Mouse (Mus musculus) MEL (cell line): ENCODE data around the gene Cbln3. TPM values are rescaled to one million over a fixed set of nuclear protein-coding genes. Genes with fewer than 3 reads are reported as not detected.

Experiments used
- DNase-seq: peaks from one replicate; pipeline ENCODE4 v3.0.0; 2011; ENCODE audit warnings: low read depth, low spot score
- H3K27ac ChIP-seq: 2 replicates; pipeline ENCODE4 v1.5.1; 2012; ENCODE audit warnings: low read depth, mild to moderate bottlenecking, control low read depth, low read length, moderate library complexity; ENCODE audit not compliant: control insufficient read depth
- H3K27me3 ChIP-seq, 2 experiments: fragments of 150-350 bp in 1 of 2; sonication (generic) in 1 of 2; 2 replicates each; pipeline ENCODE4 v1.6.1; 2012; ENCODE audit warnings: low read length in 2 of 2, mild to moderate bottlenecking in 2 of 2, improper control_type of control experiment in 1 of 2, moderate library complexity in 1 of 2; ENCODE audit not compliant: insufficient read depth in 2 of 2, control insufficient read depth in 1 of 2
- H3K36me3 ChIP-seq, 2 experiments: 2 replicates each; pipeline ENCODE4 v1.6.1; 2012 to 2014; ENCODE audit warnings: low read length in 2 of 2, improper control_type of control experiment in 1 of 2, inconsistent platforms in 1 of 2, mild to moderate bottlenecking in 1 of 2; ENCODE audit not compliant: insufficient read depth in 2 of 2, control insufficient read depth in 1 of 2
- H3K4me1 ChIP-seq, 2 experiments: fragments of 150-350 bp in 1 of 2; sonication (generic) in 1 of 2; 2 replicates each; pipeline ENCODE4 v1.6.1; 2012; ENCODE audit warnings: low read length in 2 of 2, improper control_type of control experiment in 1 of 2, mild to moderate bottlenecking in 1 of 2; ENCODE audit not compliant: insufficient read depth in 2 of 2, control insufficient read depth in 1 of 2
- H3K4me3 ChIP-seq, 2 experiments: fragments of 150-350 bp in 1 of 2; sonication (generic) in 1 of 2; 2 replicates each; pipeline ENCODE4 v1.5.1; 2012; ENCODE audit warnings: low read depth in 2 of 2, low read length in 2 of 2, mild to moderate bottlenecking in 2 of 2, moderate library complexity in 2 of 2, control low read depth in 1 of 2, improper control_type of control experiment in 1 of 2; ENCODE audit not compliant: control insufficient read depth in 1 of 2, insufficient read depth in 1 of 2
- H3K79me2 ChIP-seq: 2 replicates; pipeline ENCODE4 v1.6.1; 2012; ENCODE audit warnings: mild to moderate bottlenecking, low read length, moderate library complexity; ENCODE audit not compliant: control insufficient read depth, poor library complexity, insufficient read depth
- H3K9ac ChIP-seq: 2 replicates; pipeline ENCODE4 v1.6.1; 2012; ENCODE audit warnings: low read depth, mild to moderate bottlenecking, control low read depth, low read length, moderate library complexity; ENCODE audit not compliant: control insufficient read depth, poor library complexity, severe bottlenecking
- H3K9me3 ChIP-seq: fragments of 150-350 bp; sonication (generic); replicated peaks from 2 replicates; pipeline ENCODE4 v1.6.1; 2012; ENCODE audit warnings: mild to moderate bottlenecking, low read length, improper control_type of control experiment, moderate library complexity; ENCODE audit not compliant: insufficient read depth
- BHLHE40 ChIP-seq: IDR thresholded peaks from 2 replicates; pipeline ENCODE4 v1.6.1; 2012; ENCODE audit warnings: low read depth, mild to moderate bottlenecking, inconsistent platforms, low read length, improper control_type of control experiment, borderline replicate concordance
- CTCF ChIP-seq, 3 experiments: IDR thresholded peaks in 2 of 3; conservative IDR thresholded peaks in 1 of 3; 2 replicates each; pipeline ENCODE4 v1.5.1; 2011 to 2012; ENCODE audit warnings: low read length in 3 of 3, low read depth in 2 of 3, mild to moderate bottlenecking in 2 of 3, improper control_type of control experiment in 1 of 3, inconsistent platforms in 1 of 3, mixed read lengths in 1 of 3, moderate library complexity in 1 of 3; ENCODE audit not compliant: control insufficient read depth in 1 of 3, insufficient read depth in 1 of 3, poor library complexity in 1 of 3, severe bottlenecking in 1 of 3
- E2F4 ChIP-seq: IDR thresholded peaks from 2 replicates; pipeline ENCODE4 v1.6.1; 2011; ENCODE audit warnings: low read depth, low read length, improper control_type of control experiment, borderline replicate concordance
- ELF1 ChIP-seq: IDR thresholded peaks from 2 replicates; pipeline ENCODE4 v1.6.1; 2014; ENCODE audit warnings: low read depth, mild to moderate bottlenecking, inconsistent platforms, low read length, improper control_type of control experiment, moderate library complexity
- ETS1 ChIP-seq: IDR thresholded peaks from 2 replicates; pipeline ENCODE4 v1.6.1; 2012; ENCODE audit warnings: low read depth, mild to moderate bottlenecking, inconsistent platforms, low read length, improper control_type of control experiment, moderate library complexity
- GATA1 ChIP-seq: IDR thresholded peaks from 2 replicates; pipeline ENCODE4 v1.6.1; 2011; ENCODE audit warnings: low read depth, low read length, improper control_type of control experiment
- HCFC1 ChIP-seq: IDR thresholded peaks from 2 replicates; pipeline ENCODE4 v1.6.1; 2012; ENCODE audit warnings: low read depth, mild to moderate bottlenecking, inconsistent platforms, low read length, improper control_type of control experiment, moderate library complexity
- JUND ChIP-seq: IDR thresholded peaks from 2 replicates; pipeline ENCODE4 v1.6.1; 2011; ENCODE audit warnings: low read depth, mild to moderate bottlenecking, improper control_type of control experiment, low read length
- MAX ChIP-seq: IDR thresholded peaks from 2 replicates; pipeline ENCODE4 v1.6.1; 2011; ENCODE audit warnings: low read length, improper control_type of control experiment
- MAZ ChIP-seq: IDR thresholded peaks from 2 replicates; pipeline ENCODE4 v1.6.1; 2012; ENCODE audit warnings: low read depth, mild to moderate bottlenecking, inconsistent platforms, low read length, improper control_type of control experiment
- MEF2A ChIP-seq: IDR thresholded peaks from 2 replicates; pipeline ENCODE4 v1.6.1; 2014; ENCODE audit warnings: low read depth, mild to moderate bottlenecking, inconsistent platforms, low read length, improper control_type of control experiment; ENCODE audit not compliant: poor library complexity, insufficient replicate concordance, severe bottlenecking; ENCODE audit errors: extremely low read depth
- MXI1 ChIP-seq: IDR thresholded peaks from 2 replicates; pipeline ENCODE4 v1.6.1; 2011; ENCODE audit warnings: mild to moderate bottlenecking, low read depth, low read length, improper control_type of control experiment
- MYB ChIP-seq: IDR thresholded peaks from 2 replicates; pipeline ENCODE4 v1.6.1; 2011; ENCODE audit warnings: mild to moderate bottlenecking, low read depth, low read length, improper control_type of control experiment
- MYC ChIP-seq: IDR thresholded peaks from 2 replicates; pipeline ENCODE4 v1.6.1; 2011; ENCODE audit warnings: low read depth, mild to moderate bottlenecking, low read length, improper control_type of control experiment, moderate library complexity
- NELFE ChIP-seq: IDR thresholded peaks from 2 replicates; pipeline ENCODE4 v1.6.1; 2011; ENCODE audit warnings: low read depth, low read length, improper control_type of control experiment
- NRF1 ChIP-seq: IDR thresholded peaks from 2 replicates; pipeline ENCODE4 v1.6.1; 2014; ENCODE audit warnings: low read depth, mild to moderate bottlenecking, inconsistent platforms, low read length, improper control_type of control experiment, moderate library complexity; ENCODE audit not compliant: poor library complexity, insufficient read depth, severe bottlenecking
- POLR2A ChIP-seq, 2 experiments: IDR thresholded peaks; 2 replicates each; pipeline ENCODE4 v1.6.1; 2011 to 2012; ENCODE audit warnings: low read length in 2 of 2, mild to moderate bottlenecking in 2 of 2, control low read depth in 1 of 2, improper control_type of control experiment in 1 of 2, low read depth in 1 of 2, moderate library complexity in 1 of 2; ENCODE audit not compliant: control insufficient read depth in 1 of 2, insufficient read depth in 1 of 2, poor library complexity in 1 of 2
- POLR2AphosphoS2 ChIP-seq: IDR thresholded peaks from 2 replicates; pipeline ENCODE4 v1.6.1; 2011; ENCODE audit warnings: low read length, improper control_type of control experiment
- RCOR1 ChIP-seq: IDR thresholded peaks from 2 replicates; pipeline ENCODE4 v1.6.1; 2012; ENCODE audit warnings: low read depth, mild to moderate bottlenecking, inconsistent platforms, low read length, improper control_type of control experiment
- SIN3A ChIP-seq: IDR thresholded peaks from 2 replicates; pipeline ENCODE4 v1.6.1; 2012; ENCODE audit warnings: low read length, improper control_type of control experiment, inconsistent platforms
- SMC3 ChIP-seq: IDR thresholded peaks from 2 replicates; pipeline ENCODE4 v1.6.1; 2011; ENCODE audit warnings: low read depth, low read length, improper control_type of control experiment
- TAL1 ChIP-seq: IDR thresholded peaks from 2 replicates; pipeline ENCODE4 v1.6.1; 2012; ENCODE audit warnings: mild to moderate bottlenecking, inconsistent platforms, low read length, moderate library complexity, mixed read lengths
- TBP ChIP-seq: IDR thresholded peaks from 2 replicates; pipeline ENCODE4 v1.8.0; 2011; ENCODE audit warnings: low read depth, low read length, improper control_type of control experiment
- TCF12 ChIP-seq: IDR thresholded peaks from 2 replicates; pipeline ENCODE4 v1.6.1; 2014; ENCODE audit warnings: low read depth, mild to moderate bottlenecking, inconsistent platforms, low read length, improper control_type of control experiment, moderate library complexity
- UBTF ChIP-seq: IDR thresholded peaks from 2 replicates; pipeline ENCODE4 v1.6.1; 2012; ENCODE audit warnings: low read depth, mild to moderate bottlenecking, inconsistent platforms, low read length, improper control_type of control experiment, moderate library complexity, borderline replicate concordance; ENCODE audit not compliant: insufficient read depth
- ZC3H11A ChIP-seq: IDR thresholded peaks from 2 replicates; pipeline ENCODE4 v1.6.1; 2012; ENCODE audit warnings: low read depth, mild to moderate bottlenecking, inconsistent platforms, low read length, improper control_type of control experiment
- ZMIZ1 ChIP-seq: IDR thresholded peaks from 2 replicates; pipeline ENCODE4 v1.6.1; 2012; ENCODE audit warnings: low read depth, mild to moderate bottlenecking, inconsistent platforms, low read length, improper control_type of control experiment, moderate library complexity
- polyA plus RNA-seq, 2 experiments: library from polyadenylated mRNA; stranded (reverse) in 1 of 2; unstranded in 1 of 2; fragments of >175 nt in 1 of 2; fragments of >200 nt in 1 of 2; gene quantifications; 2 replicates each; pipeline versions ENCODE4 v1.2.1 to v1.2.4; 2012; ENCODE audit warnings: low replicate concordance in 2 of 2, low read depth in 1 of 2; ENCODE audit not compliant: insufficient read length in 2 of 2, insufficient read depth in 1 of 2, missing spikeins in 1 of 2
- total RNA-seq: library from RNA; depleted of rRNA; stranded (reverse); fragments of 300-350 nt; gene quantifications from 2 replicates; pipeline ENCODE4 v1.2.3, GENCODE M21; 2012

The Cbln3 gene
- total and polyA plus RNA-seq, 3 experiments, result 0.19 TPM; not detected in 2

DNA sequence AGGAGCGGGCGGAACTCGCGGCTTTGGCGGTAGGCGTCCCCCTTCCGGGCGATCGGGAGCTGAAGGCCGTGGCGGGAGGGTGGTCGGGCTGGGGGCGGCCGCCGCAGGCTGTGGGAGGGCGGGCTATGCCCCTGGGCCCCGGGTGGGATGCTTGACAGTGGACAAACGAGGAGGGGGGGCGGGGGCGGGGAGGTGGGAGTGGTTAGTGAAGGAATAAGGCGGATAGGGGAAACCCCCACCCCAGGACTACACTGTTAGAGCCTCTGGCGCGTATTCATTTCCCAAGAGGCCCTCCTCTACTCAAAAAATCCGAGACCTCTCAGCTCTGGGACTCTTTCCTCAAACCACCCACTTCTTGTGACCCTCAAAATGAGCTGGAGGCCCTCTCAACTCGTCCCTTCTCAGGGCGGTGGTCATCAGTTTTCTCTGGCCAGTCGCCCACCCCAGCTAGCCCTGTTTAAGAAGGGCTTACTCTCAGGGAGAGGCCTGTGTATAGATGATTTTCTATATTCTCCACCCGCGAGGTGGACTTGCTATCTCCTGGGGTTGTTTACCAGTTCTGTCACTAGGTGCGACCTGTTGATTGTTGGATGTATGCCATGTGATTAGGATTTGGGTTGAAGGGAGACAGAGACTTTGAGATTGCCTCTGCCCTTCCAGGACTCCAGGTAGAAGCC lies 1.1 kb upstream of the Cbln3 start:
- no peak for TF ChIP-seq ZC3H11A
- 0 out of 2 replicates have a peak, but pooled peaks have one; percentile 19 for TF ChIP-seq SIN3A
- TF ChIP-seq MYC, result no peak
- no peak for TF ChIP-seq NRF1
- TF ChIP-seq MYB, result no peak
- H3K9ac ChIP-seq, result peak overlapping the region; percentile 68
- DNase-seq, result peak; percentile 53
- H3K36me3 ChIP-seq, result peaks cover 0 to 10% of the 10 kb centered on the region in 2 experiments; a peak in 3 of 4 replicates
- H3K9me3 ChIP-seq, result no peaks in the 10 kb centered on the region
- peaks cover 4% of the 10 kb centered on the region for H3K79me2 ChIP-seq
- H3K27ac ChIP-seq, result peak overlapping the region; percentile 66
- H3K4me1 ChIP-seq, result peaks cover 4 to 25% of the 10 kb centered on the region in 2 experiments
- H3K27me3 ChIP-seq, result no peaks in the 10 kb centered on the region
- H3K4me3 ChIP-seq, result peak overlapping the region; percentile 63 to 90

DNA sequence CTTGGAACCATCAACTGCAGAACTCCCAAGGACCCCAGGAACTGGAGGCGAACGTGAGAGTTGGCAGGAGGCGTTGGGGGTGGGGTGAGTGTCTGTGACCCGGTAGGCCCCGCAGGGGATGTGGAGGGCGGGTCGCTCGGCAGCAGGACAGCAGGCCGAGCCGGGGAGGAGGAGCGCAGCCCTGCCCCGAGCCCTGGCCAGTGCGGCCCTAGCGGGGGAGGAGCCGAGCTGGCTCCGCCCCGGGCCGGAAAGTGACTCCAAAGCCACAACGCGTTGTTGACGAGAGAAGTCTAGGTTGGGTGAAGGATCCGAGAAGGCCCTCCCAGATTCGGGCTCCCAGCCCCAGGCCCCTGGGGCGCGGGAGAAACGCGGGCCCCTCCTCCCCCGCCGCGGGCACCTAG lies 521 bp upstream of the Cbln3 start, which contains the start of gene Khnyn:
Gene Khnyn, plus strand, starts transcription at position 235 of the 401 bp plus-strand sequence.
- TF ChIP-seq RCOR1 (peak; percentile 31; the same call in 1 of the 2 replicates), MXI1 (peak; percentile 30; the same call in 1 of the 2 replicates), TCF12 (peak; percentile 43; the same call in 1 of the 2 replicates), NRF1 (0 out of 2 replicates have a peak, but pooled peaks have one; percentile 18), HCFC1 (peak; percentile 54; the same call in 1 of the 2 replicates), ZMIZ1 (peak; percentile 69), SMC3 (no peak), CTCF (IDR thresholded peaks at IDR 0.05 in 2 of 3, conservative IDR thresholded peaks at IDR 0.05 in 1 of 3; ENCODE audit: control insufficient read depth in 1 of 3, insufficient read depth in 1 of 3, low read depth in 2 of 3, low read length in 3 of 3, poor library complexity in 1 of 3, severe bottlenecking in 1 of 3) (no peak), ETS1 (0 out of 2 replicates have a peak, but pooled peaks have one; percentile 20), ELF1 (no peak), JUND (no peak), UBTF (peak; percentile 84; the same call in 1 of the 2 replicates), POLR2A (IDR thresholded peaks at IDR 0.05; ENCODE audit: control insufficient read depth in 1 of 2, insufficient read depth in 1 of 2, low read depth in 1 of 2, low read length in 2 of 2, poor library complexity in 1 of 2) (peak in 1 of 2 experiments; percentile 67; a peak in 2 of 4 replicates), GATA1 (no peak), MAX (no peak), E2F4 (no peak), MAZ (peak; percentile 56; the same call in 1 of the 2 replicates), TBP (peak; percentile 75), MEF2A (0 out of 2 replicates have a peak, but pooled peaks have one; percentile 47), BHLHE40 (0 out of 2 replicates have a peak, but pooled peaks have one; percentile 26), NELFE (peak; percentile 54), POLR2AphosphoS2 (no peak), SIN3A (peak; percentile 59), TAL1 (no peak)
- peaks cover 0 to 10% of the 10 kb centered on the region in 2 experiments; a peak in 3 of 4 replicates for H3K36me3 ChIP-seq
- H3K79me2 ChIP-seq, result peaks cover 4% of the 10 kb centered on the region
- H3K27me3 ChIP-seq, result no peaks in the 10 kb centered on the region
- peak within 1 kb of the TSS; percentile 68 for H3K9ac ChIP-seq
- H3K9me3 ChIP-seq, result no peaks in the 10 kb centered on the region
- H3K27ac ChIP-seq, result peak within 1 kb of the TSS; percentile 66
- H3K4me3 ChIP-seq, result peak within 1 kb of the TSS; percentile 63 to 90
- peak; percentile 91 for DNase-seq
- peaks cover 4 to 29% of the 10 kb centered on the region in 2 experiments for H3K4me1 ChIP-seq
